Mouse (Mus musculus): Measurements from ENCODE around the gene Tmem165. TPM values are rescaled to one million over a fixed set of nuclear protein-coding genes. Genes with fewer than 3 reads are reported as not detected.

Gene Tmem165
- polyA plus RNA-seq, 2 experiments, result 147 to 160 TPM

GRCm38 (mm10) chr5:76231171-76231855, 47.6 kb downstream of the Tmem165 start:
- peaks cover 61% of the 10 kb centered on the region for H3K36me3 ChIP-seq (ENCODE audit: control insufficient read depth, insufficient read depth, low read length)
- 84% methylated on average over 13 of the region's 13 CpGs for WGBS
- no peaks in the 10 kb centered on the region for H3K4me1 ChIP-seq (ENCODE audit: control insufficient read depth, insufficient read depth, low read length)
- H3K9ac ChIP-seq (ENCODE audit: low read depth, low read length, severe bottlenecking), result no peak overlapping the region
- no peak overlapping the region for H3K4me3 ChIP-seq (replicated peaks; ENCODE audit: low read length)
- H3K9me3 ChIP-seq (ENCODE audit: control insufficient read depth, low read length), result no peaks in the 10 kb centered on the region
- no peak for TF ChIP-seq POLR2A (IDR thresholded peaks at IDR 0.05; ENCODE audit: borderline replicate concordance, extremely low read depth, insufficient read depth, insufficient read length)
- no peak overlapping the region for H3K4me2 ChIP-seq (replicated peaks; ENCODE audit: low read depth, low read length, severe bottlenecking)
- H3K27ac ChIP-seq (replicated peaks; ENCODE audit: low read depth, low read length), result no peak overlapping the region
- no peaks in the 10 kb centered on the region for H3K27me3 ChIP-seq (ENCODE audit: control insufficient read depth, insufficient read depth, low read length)
- ATAC-seq (ENCODE audit: low FRiP score, low read depth) (no peak), DNase-seq (ENCODE audit: low spot score) (no peak)

- Histone ChIP-seq H3K4me3 (replicated peaks; ENCODE audit: low read length) (no peak overlapping the region), H3K27me3 (ENCODE audit: control insufficient read depth, insufficient read depth, low read length) (no peaks in the 10 kb centered on the region), H3K9me3 (ENCODE audit: control insufficient read depth, low read length) (no peaks in the 10 kb centered on the region), H3K9ac (ENCODE audit: low read depth, low read length, severe bottlenecking) (no peak overlapping the region), H3K36me3 (ENCODE audit: control insufficient read depth, insufficient read depth, low read length) (peaks cover 37% of the 10 kb centered on the region), H3K4me1 (ENCODE audit: control insufficient read depth, insufficient read depth, low read length) (no peaks in the 10 kb centered on the region), H3K4me2 (replicated peaks; ENCODE audit: low read depth, low read length, severe bottlenecking) (no peak overlapping the region), H3K27ac (replicated peaks; ENCODE audit: low read depth, low read length) (no peak overlapping the region)
- WGBS, result 89% methylated on average over 3 of the region's 3 CpGs
- no peak for TF ChIP-seq POLR2A (IDR thresholded peaks at IDR 0.05; ENCODE audit: borderline replicate concordance, extremely low read depth, insufficient read depth, insufficient read length)
- DNase-seq (ENCODE audit: low spot score) (no peak), ATAC-seq (ENCODE audit: low FRiP score, low read depth) (no peak)
These were observed 59.6 kb downstream of the Tmem165 start for GRCm38 (mm10) chr5:76243274-76243673.

GRCm38 (mm10) chr5:76243929-76244328, 60.2 kb downstream of the Tmem165 start:
- Histone ChIP-seq H3K4me3 (replicated peaks; ENCODE audit: low read length) (no peak overlapping the region), H3K36me3 (ENCODE audit: control insufficient read depth, insufficient read depth, low read length) (peaks cover 33% of the 10 kb centered on the region), H3K9ac (ENCODE audit: low read depth, low read length, severe bottlenecking) (no peak overlapping the region), H3K27me3 (ENCODE audit: control insufficient read depth, insufficient read depth, low read length) (no peaks in the 10 kb centered on the region), H3K4me1 (ENCODE audit: control insufficient read depth, insufficient read depth, low read length) (no peaks in the 10 kb centered on the region), H3K27ac (replicated peaks; ENCODE audit: low read depth, low read length) (no peak overlapping the region), H3K9me3 (ENCODE audit: control insufficient read depth, low read length) (no peaks in the 10 kb centered on the region), H3K4me2 (replicated peaks; ENCODE audit: low read depth, low read length, severe bottlenecking) (no peak overlapping the region)
- no peak for DNase-seq (ENCODE audit: low spot score)
- 96% methylated on average over 4 of the region's 4 CpGs for WGBS
- ATAC-seq (ENCODE audit: low FRiP score, low read depth), result no peak
- TF ChIP-seq POLR2A (IDR thresholded peaks at IDR 0.05; ENCODE audit: borderline replicate concordance, extremely low read depth, insufficient read depth, insufficient read length), result no peak

- TF ChIP-seq POLR2A (IDR thresholded peaks at IDR 0.05; ENCODE audit: borderline replicate concordance, extremely low read depth, insufficient read depth, insufficient read length), result no peak
These were observed 60.8 kb downstream of the Tmem165 start for GRCm38 (mm10) chr5:76244430-76244829.

GRCm38 (mm10) chr5:76245419-76245818, 61.7 kb downstream of the Tmem165 start:
- Histone ChIP-seq H3K36me3 (ENCODE audit: control insufficient read depth, insufficient read depth, low read length) (peaks cover 18% of the 10 kb centered on the region), H3K4me3 (replicated peaks; ENCODE audit: low read length) (no peak overlapping the region), H3K9me3 (ENCODE audit: control insufficient read depth, low read length) (no peaks in the 10 kb centered on the region), H3K9ac (ENCODE audit: low read depth, low read length, severe bottlenecking) (no peak overlapping the region), H3K4me1 (ENCODE audit: control insufficient read depth, insufficient read depth, low read length) (no peaks in the 10 kb centered on the region), H3K27ac (replicated peaks; ENCODE audit: low read depth, low read length) (no peak overlapping the region), H3K27me3 (ENCODE audit: control insufficient read depth, insufficient read depth, low read length) (no peaks in the 10 kb centered on the region), H3K4me2 (replicated peaks; ENCODE audit: low read depth, low read length, severe bottlenecking) (no peak overlapping the region)
- WGBS, result 87% methylated on average over 3 of the region's 3 CpGs
- no peak for DNase-seq (ENCODE audit: low spot score)
- no peak for ATAC-seq (ENCODE audit: low FRiP score, low read depth)
- TF ChIP-seq POLR2A (IDR thresholded peaks at IDR 0.05; ENCODE audit: borderline replicate concordance, extremely low read depth, insufficient read depth, insufficient read length), result no peak

More at GRCm38 (mm10) chr5:76244430-76244829, 60.8 kb downstream of the Tmem165 start:
- WGBS, result 94% methylated on average over 10 of the region's 10 CpGs
- Histone ChIP-seq H3K27me3 (ENCODE audit: control insufficient read depth, insufficient read depth, low read length) (no peaks in the 10 kb centered on the region), H3K4me2 (replicated peaks; ENCODE audit: low read depth, low read length, severe bottlenecking) (no peak overlapping the region), H3K4me3 (replicated peaks; ENCODE audit: low read length) (no peak overlapping the region), H3K36me3 (ENCODE audit: control insufficient read depth, insufficient read depth, low read length) (peaks cover 28% of the 10 kb centered on the region), H3K27ac (replicated peaks; ENCODE audit: low read depth, low read length) (no peak overlapping the region), H3K4me1 (ENCODE audit: control insufficient read depth, insufficient read depth, low read length) (no peaks in the 10 kb centered on the region), H3K9ac (ENCODE audit: low read depth, low read length, severe bottlenecking) (no peak overlapping the region), H3K9me3 (ENCODE audit: control insufficient read depth, low read length) (no peaks in the 10 kb centered on the region)
- ATAC-seq (ENCODE audit: low FRiP score, low read depth), result no peak
- DNase-seq (ENCODE audit: low spot score), result no peak

Data from limb, embryonic 14.5 days (tissue).